Mouse (Mus musculus) embryonic fibroblast, embryonic 13.5 days (primary cell): ENCODE results near the gene Syt17.

ENCODE experiments used
- CTCF ChIP-seq: IDR thresholded peaks from 2 replicates; pipeline ENCODE4 v1.5.1; 2011; ENCODE audit warnings: mild to moderate bottlenecking, control low read depth, low read length, moderate library complexity, borderline replicate concordance; ENCODE audit not compliant: insufficient read depth
- POLR2A ChIP-seq: IDR thresholded peaks from 2 replicates; pipeline ENCODE4 v1.6.1; 2011; ENCODE audit warnings: low read depth, mild to moderate bottlenecking, control low read depth, low read length, moderate library complexity

DNA sequence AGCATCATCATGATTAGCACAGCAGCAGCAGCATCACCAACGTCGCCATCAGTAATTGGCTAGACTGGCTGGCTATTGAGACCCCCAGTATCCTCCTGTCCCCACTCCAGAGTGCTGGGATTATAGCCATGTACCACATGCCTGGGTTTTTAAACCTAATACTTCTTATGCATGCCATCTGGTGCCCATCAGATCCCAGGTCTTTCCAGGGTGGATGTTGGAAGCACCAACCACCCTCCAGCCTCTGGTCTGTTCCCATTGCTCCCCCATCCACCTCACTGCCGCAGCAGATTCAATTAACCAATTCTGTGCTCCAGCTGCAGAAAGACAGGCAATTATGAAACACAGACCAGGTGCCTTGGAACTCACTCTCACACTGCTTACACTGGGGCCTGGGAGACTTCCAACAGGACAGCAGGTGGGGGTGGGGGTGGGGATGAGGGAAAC is 45.4 kb downstream of the Syt17 start:
- TF ChIP-seq POLR2A (no peak), CTCF (no peak)
